Mouse (Mus musculus) forebrain, embryonic 14.5 days (tissue): ENCODE results near the gene Defb13. TPM values are rescaled to one million over a fixed set of nuclear protein-coding genes. Genes with fewer than 3 reads are reported as not detected.

ENCODE experiments used
- ATAC-seq: fragments of 200-750 bp; cut with Nextera tagmentation; 2 replicates; pipeline ENCODE4 v1.8.0; 2017; ENCODE audit warnings: mild to moderate bottlenecking, moderate library complexity
- DNase-seq: peaks from one replicate; pipeline ENCODE4 v3.0.0-alpha.2; 2015; ENCODE audit warnings: low spot score
- H3K27ac ChIP-seq: fragments of 300-500 bp; sonication (generic); 2 replicates; pipeline ENCODE4 v1.5.1; 2014; ENCODE audit warnings: low read depth, mild to moderate bottlenecking, control low read depth, low read length, moderate library complexity
- H3K27me3 ChIP-seq: fragments of 300-500 bp; sonication (generic); replicated peaks from 2 replicates; pipeline ENCODE4 v1.6.1; 2014; ENCODE audit warnings: low read length, control low read depth, mixed read lengths; ENCODE audit not compliant: control insufficient read depth, insufficient read depth
- H3K36me3 ChIP-seq: fragments of 300-500 bp; sonication (generic); 2 replicates; pipeline ENCODE4 v1.6.1; 2014; ENCODE audit warnings: low read length, control low read depth; ENCODE audit not compliant: control insufficient read depth, insufficient read depth
- H3K4me1 ChIP-seq: fragments of 300-500 bp; sonication (generic); 2 replicates; pipeline ENCODE4 v1.6.1; 2014; ENCODE audit warnings: antibody characterized with exemption, low read length, control low read depth; ENCODE audit not compliant: control insufficient read depth, insufficient read depth
- H3K4me2 ChIP-seq: fragments of 300-500 bp; sonication (generic); 2 replicates; pipeline ENCODE4 v1.6.1; 2014; ENCODE audit warnings: mild to moderate bottlenecking, control low read depth, low read length
- H3K4me3 ChIP-seq: fragments of 300-500 bp; sonication (generic); 2 replicates; pipeline ENCODE4 v1.5.1; 2014; ENCODE audit warnings: low read depth, low read length, control low read depth
- H3K9ac ChIP-seq: fragments of 300-500 bp; sonication (generic); 2 replicates; pipeline ENCODE4 v1.6.1; 2014; ENCODE audit warnings: mild to moderate bottlenecking, low read length, control low read depth, moderate library complexity
- H3K9me3 ChIP-seq: fragments of 300-500 bp; sonication (generic); replicated peaks from 2 replicates; pipeline ENCODE4 v1.6.1; 2016; ENCODE audit warnings: low read length, control low read depth, mixed read lengths; ENCODE audit not compliant: control insufficient read depth
- WGBS: fragments of 180-500 bp; shearing (Covaris S2); extraction: QIAGEN DNeasy Blood & Tissue Kit; methylation state at CpG from one replicate; pipeline ENCODE4 v1.1.7; 2014; 5-methylcytosine and 5-hydroxymethylcytosine counted together
- polyA plus RNA-seq: library from polyadenylated mRNA; unstranded; fragments of >200 nt; fragmentation: Nextera tagmentation; extraction: Ambion mirVana; gene quantifications from 2 replicates; pipeline ENCODE4 v1.2.1, GENCODE M21; 2014

The Defb13 gene
- polyA plus RNA-seq, 1 experiment from 2014 or later = not detected

- DNase-seq (peak; percentile 70), ATAC-seq (no peak)
- Histone ChIP-seq H3K4me2 (no peak overlapping the region), H3K4me3 (no peak overlapping the region), H3K4me1 (no peaks in the 10 kb centered on the region), H3K9me3 (no peaks in the 10 kb centered on the region), H3K27ac (no peak overlapping the region), H3K9ac (no peak overlapping the region), H3K36me3 (no peaks in the 10 kb centered on the region), H3K27me3 (no peaks in the 10 kb centered on the region)
- WGBS = 5% methylated on average over 9 of the region's 9 CpGs
Measured at GRCm38 (mm10) chr8:21955321-21955720, 8.8 kb downstream of the Defb13 start.

- no peak for ATAC-seq
- H3K9me3 ChIP-seq = no peaks in the 10 kb centered on the region
- no peak overlapping the region for H3K27ac ChIP-seq
- H3K9ac ChIP-seq = no peak overlapping the region
- no peak overlapping the region for H3K4me2 ChIP-seq
- no peak overlapping the region for H3K4me3 ChIP-seq
- no peaks in the 10 kb centered on the region for H3K4me1 ChIP-seq
- no peaks in the 10 kb centered on the region for H3K27me3 ChIP-seq
- no peak for DNase-seq
- H3K36me3 ChIP-seq = no peaks in the 10 kb centered on the region
- 87% methylated on average over 3 of the region's 3 CpGs for WGBS
Measured at GRCm38 (mm10) chr8:21956336-21956735, 9.8 kb downstream of the Defb13 start.

GRCm38 (mm10) chr8:21958414-21958813, 11.9 kb downstream of the Defb13 start, which contains the start of gene Fam90a1a:
TSS of gene Fam90a1a (plus strand) at chr8:21958714.
- DNase-seq (no peak), ATAC-seq (no peak)
- Histone ChIP-seq H3K9me3 (no peaks in the 10 kb centered on the region), H3K27me3 (no peaks in the 10 kb centered on the region), H3K4me2 (no peak within 1 kb of the TSS), H3K27ac (no peak within 1 kb of the TSS), H3K36me3 (no peaks in the 10 kb centered on the region), H3K9ac (no peak within 1 kb of the TSS), H3K4me3 (no peak within 1 kb of the TSS), H3K4me1 (no peaks in the 10 kb centered on the region)
- WGBS = 89% methylated on average over 2 of the region's 2 CpGs

- Histone ChIP-seq H3K4me3 (no peak overlapping the region), H3K27me3 (no peaks in the 10 kb centered on the region), H3K27ac (no peak overlapping the region), H3K9me3 (no peaks in the 10 kb centered on the region), H3K36me3 (no peaks in the 10 kb centered on the region), H3K4me2 (no peak overlapping the region), H3K4me1 (no peaks in the 10 kb centered on the region), H3K9ac (no peak overlapping the region)
- 84% methylated on average over 1 of the region's 1 CpGs for WGBS
- ATAC-seq (no peak), DNase-seq (no peak)
Measured at GRCm38 (mm10) chr8:21966646-21967045, 20.1 kb downstream of the Defb13 start.

GRCm38 (mm10) chr8:21969475-21969874, 22.9 kb downstream of the Defb13 start, which contains the start of gene Ccdc70:
TSS of gene Ccdc70 (plus strand) at chr8:21969775.
- Histone ChIP-seq H3K9ac (no peak within 1 kb of the TSS), H3K9me3 (no peaks in the 10 kb centered on the region)
- ATAC-seq = no peak

GRCm38 (mm10) chr8:21978193-21978592, 31.6 kb downstream of the Defb13 start:
- Histone ChIP-seq H3K27me3 (no peaks in the 10 kb centered on the region), H3K9me3 (no peaks in the 10 kb centered on the region), H3K27ac (no peak overlapping the region), H3K4me3 (no peak overlapping the region), H3K36me3 (no peaks in the 10 kb centered on the region), H3K9ac (no peak overlapping the region), H3K4me1 (no peaks in the 10 kb centered on the region), H3K4me2 (no peak overlapping the region)
- 55% methylated on average over 4 of the region's 4 CpGs for WGBS
- ATAC-seq (no peak), DNase-seq (peak; percentile 8)

More at GRCm38 (mm10) chr8:21969475-21969874, 22.9 kb downstream of the Defb13 start, which contains the start of gene Ccdc70:
- no peaks in the 10 kb centered on the region for H3K27me3 ChIP-seq
- no peak for DNase-seq
- 93% methylated on average over 3 of the region's 3 CpGs for WGBS
- no peak within 1 kb of the TSS for H3K4me2 ChIP-seq
- no peak within 1 kb of the TSS for H3K4me3 ChIP-seq
- no peaks in the 10 kb centered on the region for H3K36me3 ChIP-seq
- H3K27ac ChIP-seq = no peak within 1 kb of the TSS
- H3K4me1 ChIP-seq = no peaks in the 10 kb centered on the region

GRCm38 (mm10) chr8:21981664-21982337, 35.2 kb downstream of the Defb13 start:
- H3K4me2 ChIP-seq = no peak overlapping the region
- H3K27ac ChIP-seq = no peak overlapping the region
- no peak overlapping the region for H3K4me3 ChIP-seq
- WGBS = 68% methylated on average over 8 of the region's 8 CpGs
- H3K9ac ChIP-seq = no peak overlapping the region
- no peaks in the 10 kb centered on the region for H3K4me1 ChIP-seq
- H3K9me3 ChIP-seq = no peaks in the 10 kb centered on the region
- ATAC-seq (peak; percentile 57; the same call in 1 of the 2 replicates), DNase-seq (peak; percentile 70)
- H3K36me3 ChIP-seq = no peaks in the 10 kb centered on the region
- H3K27me3 ChIP-seq = no peaks in the 10 kb centered on the region

- no peak overlapping the region for H3K4me3 ChIP-seq
- no peaks in the 10 kb centered on the region for H3K27me3 ChIP-seq
- H3K4me1 ChIP-seq = no peaks in the 10 kb centered on the region
- no peaks in the 10 kb centered on the region for H3K36me3 ChIP-seq
- H3K9ac ChIP-seq = no peak overlapping the region
- DNase-seq (peak; percentile 62), ATAC-seq (peak; percentile 83; the same call in 1 of the 2 replicates)
- no peak overlapping the region for H3K4me2 ChIP-seq
- 21% methylated on average over 6 of the region's 6 CpGs for WGBS
- no peak overlapping the region for H3K27ac ChIP-seq
- H3K9me3 ChIP-seq = no peaks in the 10 kb centered on the region
Measured at GRCm38 (mm10) chr8:21992184-21992583, 45.6 kb downstream of the Defb13 start.

- ATAC-seq = no peak
Measured at GRCm38 (mm10) chr8:21995181-21995580, 48.6 kb downstream of the Defb13 start.

More at GRCm38 (mm10) chr8:21995181-21995580, 48.6 kb downstream of the Defb13 start:
- Histone ChIP-seq H3K9me3 (no peaks in the 10 kb centered on the region), H3K4me1 (no peaks in the 10 kb centered on the region), H3K4me3 (no peak overlapping the region), H3K4me2 (no peak overlapping the region), H3K36me3 (no peaks in the 10 kb centered on the region), H3K27ac (no peak overlapping the region), H3K9ac (no peak overlapping the region), H3K27me3 (no peaks in the 10 kb centered on the region)
- WGBS = 51% methylated on average over 3 of the region's 3 CpGs
- DNase-seq = no peak
